Mouse (Mus musculus): ENCODE data around the gene Adamts13. TPM values are rescaled to one million over a fixed set of nuclear protein-coding genes. Genes with fewer than 3 reads are reported as not detected.

Gene Adamts13
- polyA plus RNA-seq (2016; fragmentation: Nextera tagmentation; extraction: Ambion mirVana), result not detected in 2 replicates

GRCm38 (mm10) chr2:26973116-26973515 lies at the start of gene Adamts13:
Adamts13 (plus strand) TSS chr2:26973416.
- 82% methylated on average over 3 of the region's 3 CpGs for WGBS
- Histone ChIP-seq H3K27me3 (ENCODE audit: poor library complexity, severe bottlenecking) (no peaks in the 10 kb centered on the region), H3K4me3 (no peak within 1 kb of the TSS), H3K9me3 (no peaks in the 10 kb centered on the region), H3K27ac (no peak within 1 kb of the TSS), H3K36me3 (replicated peaks) (no peaks in the 10 kb centered on the region), H3K4me1 (peaks cover 10% of the 10 kb centered on the region)
- DNase-seq (ENCODE audit: extremely low spot score, low spot score), result no peak

GRCm38 (mm10) chr2:26927745-26928476 lies 45.3 kb upstream of the Adamts13 start:
- Histone ChIP-seq H3K4me1 (peaks cover 27% of the 10 kb centered on the region), H3K27me3 (ENCODE audit: poor library complexity, severe bottlenecking) (no peaks in the 10 kb centered on the region), H3K4me3 (no peak overlapping the region), H3K27ac (no peak overlapping the region), H3K9me3 (no peaks in the 10 kb centered on the region), H3K36me3 (replicated peaks) (peaks cover 90% of the 10 kb centered on the region)
- 86% methylated on average over 6 of the region's 6 CpGs for WGBS
- no peak for DNase-seq (ENCODE audit: extremely low spot score, low spot score)

- Histone ChIP-seq H3K4me1 (peaks cover 37% of the 10 kb centered on the region), H3K27ac (no peak overlapping the region), H3K9me3 (no peaks in the 10 kb centered on the region), H3K36me3 (replicated peaks) (peaks cover 65% of the 10 kb centered on the region), H3K4me3 (peak overlapping the region; percentile 6), H3K27me3 (ENCODE audit: poor library complexity, severe bottlenecking) (no peaks in the 10 kb centered on the region)
- DNase-seq (ENCODE audit: extremely low spot score, low spot score), result peak; percentile 58
- WGBS, result 60% methylated on average over 1 of the region's 1 CpGs
Observed at GRCm38 (mm10) chr2:26930390-26930789, 42.8 kb upstream of the Adamts13 start.

DNA sequence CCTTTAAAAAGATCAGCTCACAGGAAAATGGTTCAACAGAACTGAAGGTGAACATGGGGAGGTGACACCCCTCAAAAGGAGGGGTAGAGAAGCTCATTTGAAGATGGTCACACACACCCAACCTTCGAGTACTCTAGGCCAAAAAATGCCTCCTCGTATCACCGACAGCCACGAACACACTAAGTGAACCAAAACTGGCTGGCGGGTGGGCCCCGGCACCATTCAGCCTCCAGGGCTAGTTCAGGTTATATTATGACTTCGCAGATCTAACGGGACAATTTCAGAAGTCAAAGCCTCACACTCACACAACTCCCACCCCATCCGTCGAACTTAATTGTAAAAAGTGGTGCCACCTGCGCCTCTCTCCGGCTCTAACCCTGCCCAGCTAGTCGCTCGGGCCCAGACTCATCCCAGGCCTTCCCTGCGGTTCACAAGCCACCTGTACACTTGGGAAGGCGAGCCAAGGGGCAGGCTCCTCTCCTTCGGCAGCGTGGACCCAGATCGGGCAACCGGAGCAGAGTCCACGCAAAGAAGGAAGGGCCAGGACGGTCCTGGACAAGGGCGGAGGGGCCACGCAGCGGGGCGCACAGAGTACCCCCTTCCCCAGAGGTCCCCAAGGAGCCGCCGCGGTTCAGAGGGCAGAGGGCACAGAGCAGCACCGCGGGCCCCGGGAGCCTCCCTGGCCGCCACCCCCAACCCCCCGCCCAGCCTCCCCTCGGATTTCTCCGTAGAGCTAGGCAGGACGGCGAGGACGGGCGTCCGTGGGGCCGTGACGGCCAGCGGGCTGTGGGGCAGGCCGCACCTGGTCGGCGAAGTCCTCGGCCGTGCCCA lies 40.5 kb upstream of the Adamts13 start:
- peak overlapping the region; percentile 80 for H3K4me3 ChIP-seq
- peak overlapping the region; percentile 96 for H3K27ac ChIP-seq
- H3K4me1 ChIP-seq, result peaks cover 37% of the 10 kb centered on the region
- no peaks in the 10 kb centered on the region for H3K9me3 ChIP-seq
- no peaks in the 10 kb centered on the region for H3K27me3 ChIP-seq (ENCODE audit: poor library complexity, severe bottlenecking)
- peaks cover 42% of the 10 kb centered on the region for H3K36me3 ChIP-seq (replicated peaks)
- 3% methylated on average over 49 of the region's 49 CpGs for WGBS
- no peak for DNase-seq (ENCODE audit: extremely low spot score, low spot score)

DNA sequence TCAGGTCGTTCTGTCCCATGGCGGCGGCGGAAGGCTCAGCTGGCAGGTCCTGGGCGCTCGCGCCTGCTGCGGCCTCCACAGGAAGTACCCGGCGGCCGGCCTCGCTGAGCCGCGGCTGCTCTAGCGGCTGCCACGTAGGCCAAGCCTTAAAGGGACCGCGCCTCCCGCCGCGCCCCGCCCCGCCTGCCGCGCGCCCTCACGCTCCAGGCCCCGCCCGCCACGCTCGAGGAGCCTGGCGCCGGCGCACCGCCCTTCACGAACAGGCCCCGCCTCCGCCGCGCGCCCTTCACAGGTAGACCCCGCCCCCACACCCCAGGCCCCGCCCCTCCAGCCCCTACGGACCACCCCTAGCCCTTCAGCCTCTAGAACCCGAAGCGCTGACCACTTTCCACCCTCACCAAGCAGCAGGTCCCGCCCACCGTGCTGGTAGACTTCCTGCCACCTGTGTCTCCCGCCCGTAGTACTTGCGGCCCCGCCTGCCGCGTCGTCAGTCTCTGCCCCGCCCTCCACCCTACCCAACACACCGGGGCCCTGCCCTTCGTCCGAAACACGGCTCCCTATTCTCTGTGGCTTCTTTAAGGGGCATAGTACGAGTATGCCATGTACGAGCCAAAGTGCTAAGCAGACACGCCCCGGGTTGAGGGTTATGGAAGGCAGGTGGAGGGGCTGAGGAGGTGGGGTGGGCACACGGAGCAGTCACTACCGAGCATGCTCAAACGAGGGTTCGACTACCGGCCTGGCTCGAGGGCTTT lies 39.7 kb upstream of the Adamts13 start, which contains the start of the genes Surf4 and Stkld1:
Gene Surf4, minus strand, starts transcription at position 625 of the 752 bp plus-strand sequence.
Gene Stkld1, plus strand, starts transcription at position 744 of the 752 bp plus-strand sequence.
- DNase-seq (ENCODE audit: extremely low spot score, low spot score), result peak; percentile 96
- under 1% methylated on average over 69 of the region's 70 CpGs for WGBS
- no peaks in the 10 kb centered on the region for H3K27me3 ChIP-seq (ENCODE audit: poor library complexity, severe bottlenecking)
- peak within 1 kb of the TSS; percentile 96 for H3K27ac ChIP-seq
- H3K9me3 ChIP-seq, result no peaks in the 10 kb centered on the region
- H3K4me3 ChIP-seq, result peak within 1 kb of the TSS; percentile 80
- peaks cover 37% of the 10 kb centered on the region for H3K4me1 ChIP-seq
- H3K36me3 ChIP-seq (replicated peaks), result peaks cover 34% of the 10 kb centered on the region

- Histone ChIP-seq H3K4me3 (no peak overlapping the region), H3K27me3 (ENCODE audit: poor library complexity, severe bottlenecking) (no peaks in the 10 kb centered on the region), H3K36me3 (replicated peaks) (peaks cover 16% of the 10 kb centered on the region), H3K27ac (no peak overlapping the region), H3K9me3 (no peaks in the 10 kb centered on the region), H3K4me1 (peaks cover 36% of the 10 kb centered on the region)
- no peak for DNase-seq (ENCODE audit: extremely low spot score, low spot score)
- 98% methylated on average over 2 of the region's 2 CpGs for WGBS
Observed at GRCm38 (mm10) chr2:26935286-26935685, 37.9 kb upstream of the Adamts13 start.

DNA sequence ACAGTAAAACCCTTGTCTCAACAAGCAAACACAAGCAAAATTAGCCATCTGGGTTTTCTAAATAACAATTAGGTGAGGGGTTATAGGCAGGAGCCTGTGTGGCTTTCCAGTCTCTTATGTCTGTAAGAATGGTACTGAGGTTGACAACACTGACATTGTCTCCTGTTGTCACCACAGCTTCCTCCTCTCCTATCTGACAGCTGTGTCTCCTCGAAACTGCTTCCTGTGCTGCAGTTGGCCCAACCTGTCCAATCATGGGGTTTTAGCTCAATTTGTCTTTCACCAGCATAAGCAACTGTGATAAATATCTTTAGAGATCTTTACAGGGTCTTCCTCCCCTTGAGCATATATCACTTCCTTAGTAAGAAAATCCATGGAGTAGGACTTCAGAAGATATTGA lies 36.8 kb upstream of the Adamts13 start:
- no peak overlapping the region for H3K4me3 ChIP-seq
- H3K4me1 ChIP-seq, result peaks cover 25% of the 10 kb centered on the region
- H3K27me3 ChIP-seq (ENCODE audit: poor library complexity, severe bottlenecking), result no peaks in the 10 kb centered on the region
- H3K27ac ChIP-seq, result no peak overlapping the region
- peaks cover 5% of the 10 kb centered on the region for H3K36me3 ChIP-seq (replicated peaks)
- H3K9me3 ChIP-seq, result no peaks in the 10 kb centered on the region
- DNase-seq (ENCODE audit: extremely low spot score, low spot score), result no peak
- WGBS, result 77% methylated on average over 1 of the region's 1 CpGs

DNA sequence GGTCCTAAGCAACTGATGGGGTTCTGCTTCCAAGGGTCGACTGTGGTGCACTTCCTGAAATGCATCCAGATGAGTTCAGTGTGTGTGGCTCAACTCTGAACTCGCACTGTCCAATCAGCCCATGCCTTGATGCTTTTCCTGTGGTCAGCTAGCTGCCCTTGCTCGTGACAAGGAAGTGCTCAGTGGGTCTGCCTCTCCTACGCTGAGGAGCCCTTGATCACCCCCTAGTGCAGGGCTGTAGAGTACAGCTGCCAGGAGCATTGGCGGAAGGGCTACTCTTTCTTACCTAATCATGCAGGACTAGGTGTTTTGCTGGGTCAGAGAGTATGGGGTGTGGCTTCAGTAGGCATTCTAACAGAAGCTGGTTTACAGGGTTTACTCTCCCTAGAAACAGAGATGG lies 31.7 kb upstream of the Adamts13 start:
- Histone ChIP-seq H3K36me3 (replicated peaks) (no peaks in the 10 kb centered on the region), H3K4me3 (no peak overlapping the region), H3K4me1 (no peaks in the 10 kb centered on the region), H3K27me3 (ENCODE audit: poor library complexity, severe bottlenecking) (no peaks in the 10 kb centered on the region), H3K27ac (no peak overlapping the region), H3K9me3 (no peaks in the 10 kb centered on the region)
- no peak for DNase-seq (ENCODE audit: extremely low spot score, low spot score)
- 46% methylated on average over 5 of the region's 5 CpGs for WGBS

DNA sequence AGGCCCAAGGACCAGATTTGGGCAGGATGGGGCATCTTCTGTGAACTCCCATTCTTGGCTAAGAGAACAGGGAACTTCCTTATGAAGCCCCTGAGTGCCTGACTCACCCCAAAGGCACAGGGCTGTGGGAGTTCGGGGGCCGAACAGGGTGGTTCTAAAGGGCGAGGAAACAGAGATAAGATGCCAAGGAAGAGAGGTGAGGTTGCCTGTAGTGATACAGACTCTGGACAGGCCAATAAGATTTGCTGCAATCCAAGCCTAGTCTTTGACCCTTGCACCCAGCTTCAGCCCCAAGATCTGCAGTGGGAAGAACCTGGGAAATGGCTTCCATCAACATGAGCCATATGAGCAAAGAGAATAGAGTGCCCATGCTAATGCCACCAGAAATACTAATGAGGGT lies 30.0 kb upstream of the Adamts13 start:
- Histone ChIP-seq H3K4me3 (no peak overlapping the region), H3K36me3 (replicated peaks) (0 out of 2 replicates have a peak, but pooled peaks cover 4% of the 10 kb centered on the region), H3K9me3 (no peaks in the 10 kb centered on the region), H3K27ac (no peak overlapping the region), H3K27me3 (ENCODE audit: poor library complexity, severe bottlenecking) (no peaks in the 10 kb centered on the region), H3K4me1 (no peaks in the 10 kb centered on the region)
- no peak for DNase-seq (ENCODE audit: extremely low spot score, low spot score)
- 81% methylated on average over 3 of the region's 3 CpGs for WGBS

DNA sequence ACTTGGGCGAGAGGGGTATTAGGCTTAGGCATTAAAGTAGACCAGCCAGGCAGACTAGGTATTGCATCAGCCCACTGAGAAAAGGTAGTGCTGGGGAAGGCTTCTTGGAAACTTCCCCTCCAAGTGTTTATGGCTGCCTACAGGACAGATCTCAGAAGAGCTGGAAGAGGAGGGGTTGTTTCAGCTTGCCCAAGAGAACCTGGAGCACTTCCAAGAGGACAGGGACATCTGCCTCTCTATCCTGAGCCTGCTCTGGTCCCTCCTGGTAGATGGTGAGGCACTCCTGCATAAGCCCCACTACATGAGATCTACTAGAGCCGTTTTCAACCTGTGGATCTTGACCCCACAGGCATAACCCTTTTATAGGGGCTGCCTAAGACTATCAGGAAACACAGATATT lies 22.8 kb upstream of the Adamts13 start:
- H3K9me3 ChIP-seq, result no peaks in the 10 kb centered on the region
- no peak overlapping the region for H3K4me3 ChIP-seq
- H3K36me3 ChIP-seq (replicated peaks), result peaks cover 73% of the 10 kb centered on the region
- no peak for DNase-seq (ENCODE audit: extremely low spot score, low spot score)
- H3K27ac ChIP-seq, result no peak overlapping the region
- no peaks in the 10 kb centered on the region for H3K27me3 ChIP-seq (ENCODE audit: poor library complexity, severe bottlenecking)
- no peaks in the 10 kb centered on the region for H3K4me1 ChIP-seq
- 95% methylated on average over 2 of the region's 2 CpGs for WGBS

- Histone ChIP-seq H3K27ac (no peak overlapping the region), H3K27me3 (ENCODE audit: poor library complexity, severe bottlenecking) (no peaks in the 10 kb centered on the region), H3K36me3 (replicated peaks) (peaks cover 83% of the 10 kb centered on the region), H3K4me1 (no peaks in the 10 kb centered on the region), H3K4me3 (no peak overlapping the region), H3K9me3 (no peaks in the 10 kb centered on the region)
- no peak for DNase-seq (ENCODE audit: extremely low spot score, low spot score)
- 91% methylated on average over 8 of the region's 8 CpGs for WGBS
Observed at GRCm38 (mm10) chr2:26951346-26951905, 21.8 kb upstream of the Adamts13 start.

DNA sequence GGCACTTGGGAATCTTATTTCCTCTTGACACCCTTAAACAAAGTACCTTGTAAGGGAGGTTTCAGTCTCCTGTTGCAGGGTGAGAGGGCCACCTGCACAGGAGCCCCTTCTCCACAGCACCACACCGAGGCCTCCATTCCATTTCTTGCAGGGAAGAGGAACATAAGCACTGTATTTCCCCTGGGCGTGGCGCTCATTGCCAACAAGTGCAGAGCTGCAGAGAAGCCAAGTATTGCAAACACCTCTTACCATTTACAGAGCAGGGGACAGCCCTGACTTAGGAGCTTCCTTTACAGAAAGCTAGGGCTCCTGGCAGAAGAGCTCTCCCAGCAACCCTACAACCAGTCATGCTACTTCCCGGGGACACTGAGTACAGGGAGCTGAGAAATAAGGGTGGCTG lies 21.0 kb upstream of the Adamts13 start:
- H3K27me3 ChIP-seq (ENCODE audit: poor library complexity, severe bottlenecking), result no peaks in the 10 kb centered on the region

More for the DNA sequence above, 21.0 kb upstream of the Adamts13 start:
- WGBS, result 96% methylated on average over 4 of the region's 4 CpGs
- H3K27ac ChIP-seq, result no peak overlapping the region
- DNase-seq (ENCODE audit: extremely low spot score, low spot score), result no peak
- no peak overlapping the region for H3K4me3 ChIP-seq
- H3K9me3 ChIP-seq, result no peaks in the 10 kb centered on the region
- no peaks in the 10 kb centered on the region for H3K4me1 ChIP-seq
- H3K36me3 ChIP-seq (replicated peaks), result peaks cover 87% of the 10 kb centered on the region
